Mouse (Mus musculus) limb, embryonic 11.5 days (tissue): ENCODE measurements around the gene Olfr574. TPM values are rescaled to one million over a fixed set of nuclear protein-coding genes. Genes with fewer than 3 reads are reported as not detected.

Experiments
- ATAC-seq: fragments of 200-750 bp; cut with Nextera tagmentation; 2 replicates; pipeline ENCODE4 v1.8.0; 2017; ENCODE audit warnings: low read depth; ENCODE audit not compliant: insufficient number of reproducible peaks, low FRiP score, low TSS enrichment
- DNase-seq: peaks from one replicate; pipeline ENCODE4 v3.0.0-alpha.2; 2015; ENCODE audit warnings: low spot score
- H3K27ac ChIP-seq: fragments of 300-500 bp; sonication (generic); replicated peaks from 2 replicates; pipeline ENCODE4 v1.5.1; 2014; ENCODE audit warnings: low read depth, mild to moderate bottlenecking, low read length
- H3K27me3 ChIP-seq: fragments of 300-500 bp; sonication (generic); 2 replicates; pipeline ENCODE4 v1.6.1; 2014; ENCODE audit warnings: mild to moderate bottlenecking, low read length, mixed read lengths; ENCODE audit not compliant: control insufficient read depth, insufficient read depth
- H3K36me3 ChIP-seq: fragments of 300-500 bp; sonication (generic); 2 replicates; pipeline ENCODE4 v1.6.1; 2014; ENCODE audit warnings: mild to moderate bottlenecking, low read length, moderate library complexity, mixed read lengths; ENCODE audit not compliant: control insufficient read depth, insufficient read depth
- H3K4me1 ChIP-seq: fragments of 300-500 bp; sonication (generic); 2 replicates; pipeline ENCODE4 v1.6.1; 2014; ENCODE audit warnings: low read length, mixed read lengths; ENCODE audit not compliant: control insufficient read depth, insufficient read depth
- H3K4me2 ChIP-seq: fragments of 300-500 bp; sonication (generic); 2 replicates; pipeline ENCODE4 v1.6.1; 2014; ENCODE audit warnings: low read depth, mild to moderate bottlenecking, moderate library complexity; ENCODE audit not compliant: severe bottlenecking
- H3K4me3 ChIP-seq: fragments of 300-500 bp; sonication (generic); 2 replicates; pipeline ENCODE4 v1.5.1; 2014; ENCODE audit warnings: low read depth, low read length
- H3K9ac ChIP-seq: fragments of 300-500 bp; sonication (generic); 2 replicates; pipeline ENCODE4 v1.6.1; 2014; ENCODE audit warnings: mild to moderate bottlenecking, low read length
- H3K9me3 ChIP-seq: fragments of 300-500 bp; sonication (generic); 2 replicates; pipeline ENCODE4 v1.6.1; 2016; ENCODE audit warnings: low read length; ENCODE audit not compliant: control insufficient read depth
- WGBS: fragments of 180-500 bp; shearing (Covaris S2); extraction: QIAGEN DNeasy Blood & Tissue Kit; methylation state at CpG from one replicate; pipeline ENCODE4 v1.1.7; 2014; 5-methylcytosine and 5-hydroxymethylcytosine counted together
- polyA plus RNA-seq: library from polyadenylated mRNA; unstranded; fragments of >200 nt; fragmentation: Nextera tagmentation; extraction: Ambion mirVana; gene quantifications from 2 replicates; pipeline ENCODE4 v1.2.1, GENCODE M21; 2014

Gene Olfr574
- polyA plus RNA-seq, 1 experiment from 2014 or later, result not detected

GRCm38 (mm10) chr7:102943417-102943816 lies 4.8 kb upstream of the Olfr574 start:
- Histone ChIP-seq H3K4me2 (no peak overlapping the region), H3K36me3 (no peaks in the 10 kb centered on the region), H3K9ac (no peak overlapping the region), H3K27me3 (no peaks in the 10 kb centered on the region), H3K4me1 (no peaks in the 10 kb centered on the region), H3K9me3 (no peaks in the 10 kb centered on the region), H3K27ac (no peak overlapping the region), H3K4me3 (no peak overlapping the region)
- no peak for ATAC-seq
- no peak for DNase-seq
- 91% methylated on average over 1 of the region's 1 CpGs for WGBS

- ATAC-seq, result no peak
Observed at GRCm38 (mm10) chr7:102950732-102951131, 2.5 kb downstream of the Olfr574 start.

GRCm38 (mm10) chr7:102958137-102958536 lies 9.9 kb downstream of the Olfr574 start:
- H3K27ac ChIP-seq, result no peak overlapping the region
- ATAC-seq (no peak), DNase-seq (no peak)
- no peaks in the 10 kb centered on the region for H3K36me3 ChIP-seq
- no peak overlapping the region for H3K4me3 ChIP-seq
- no peaks in the 10 kb centered on the region for H3K27me3 ChIP-seq
- no peak overlapping the region for H3K9ac ChIP-seq
- no peaks in the 10 kb centered on the region for H3K9me3 ChIP-seq
- WGBS, result 76% methylated on average over 3 of the region's 3 CpGs
- H3K4me1 ChIP-seq, result no peaks in the 10 kb centered on the region
- H3K4me2 ChIP-seq, result no peak overlapping the region

More at GRCm38 (mm10) chr7:102950732-102951131, 2.5 kb downstream of the Olfr574 start:
- Histone ChIP-seq H3K27ac (no peak overlapping the region), H3K9me3 (no peaks in the 10 kb centered on the region), H3K4me3 (no peak overlapping the region), H3K36me3 (no peaks in the 10 kb centered on the region), H3K27me3 (no peaks in the 10 kb centered on the region), H3K4me1 (no peaks in the 10 kb centered on the region), H3K4me2 (no peak overlapping the region), H3K9ac (no peak overlapping the region)
- 74% methylated on average over 1 of the region's 1 CpGs for WGBS
- no peak for DNase-seq

GRCm38 (mm10) chr7:102958593-102958992 lies 10.3 kb downstream of the Olfr574 start, which contains the start of gene Olfr575:
Gene Olfr575 (minus strand): TSS chr7:102958775.
- DNase-seq, result no peak
- WGBS, result 70% methylated on average over 1 of the region's 1 CpGs
- no peak for ATAC-seq

GRCm38 (mm10) chr7:102962360-102962759 lies 14.1 kb downstream of the Olfr574 start, which contains the start of gene Olfr576:
Gene Olfr576 (plus strand): TSS chr7:102962660.
- H3K4me3 ChIP-seq, result no peak within 1 kb of the TSS
- H3K9me3 ChIP-seq, result no peaks in the 10 kb centered on the region
- no peaks in the 10 kb centered on the region for H3K27me3 ChIP-seq
- H3K9ac ChIP-seq, result no peak within 1 kb of the TSS
- no peaks in the 10 kb centered on the region for H3K36me3 ChIP-seq
- 61% methylated on average over 2 of the region's 2 CpGs for WGBS
- ATAC-seq, result no peak
- H3K4me1 ChIP-seq, result no peaks in the 10 kb centered on the region
- no peak within 1 kb of the TSS for H3K4me2 ChIP-seq
- DNase-seq, result no peak
- no peak within 1 kb of the TSS for H3K27ac ChIP-seq

More at GRCm38 (mm10) chr7:102958593-102958992, 10.3 kb downstream of the Olfr574 start, which contains the start of gene Olfr575:
- no peaks in the 10 kb centered on the region for H3K4me1 ChIP-seq
- no peaks in the 10 kb centered on the region for H3K27me3 ChIP-seq
- no peak within 1 kb of the TSS for H3K4me2 ChIP-seq
- H3K27ac ChIP-seq, result no peak within 1 kb of the TSS
- no peak within 1 kb of the TSS for H3K9ac ChIP-seq
- H3K9me3 ChIP-seq, result no peaks in the 10 kb centered on the region
- no peak within 1 kb of the TSS for H3K4me3 ChIP-seq
- no peaks in the 10 kb centered on the region for H3K36me3 ChIP-seq

- Histone ChIP-seq H3K27ac (no peak overlapping the region), H3K4me1 (no peaks in the 10 kb centered on the region), H3K9me3 (no peaks in the 10 kb centered on the region), H3K27me3 (no peaks in the 10 kb centered on the region), H3K36me3 (no peaks in the 10 kb centered on the region), H3K9ac (no peak overlapping the region), H3K4me3 (no peak overlapping the region), H3K4me2 (no peak overlapping the region)
- 40% methylated on average over 1 of the region's 1 CpGs for WGBS
- DNase-seq, result no peak
- ATAC-seq, result no peak
Observed at GRCm38 (mm10) chr7:102974399-102974798, 26.1 kb downstream of the Olfr574 start.

- Histone ChIP-seq H3K9ac (no peak within 1 kb of the TSS), H3K27ac (no peak within 1 kb of the TSS), H3K36me3 (no peaks in the 10 kb centered on the region), H3K27me3 (no peaks in the 10 kb centered on the region), H3K4me2 (no peak within 1 kb of the TSS), H3K9me3 (no peaks in the 10 kb centered on the region), H3K4me1 (no peaks in the 10 kb centered on the region), H3K4me3 (no peak within 1 kb of the TSS)
- 85% methylated on average over 2 of the region's 2 CpGs for WGBS
- DNase-seq (no peak), ATAC-seq (no peak)
Observed at GRCm38 (mm10) chr7:102975843-102976242, 27.6 kb downstream of the Olfr574 start, which contains the start of gene Olfr577. Gene Olfr577 (minus strand): TSS chr7:102975943.

GRCm38 (mm10) chr7:102989224-102989623 lies 41.0 kb downstream of the Olfr574 start, which contains the start of gene Olfr578:
Gene Olfr578 (minus strand): TSS chr7:102989324.
- WGBS, result 78% methylated on average over 3 of the region's 3 CpGs
- no peaks in the 10 kb centered on the region for H3K36me3 ChIP-seq

More at GRCm38 (mm10) chr7:102989224-102989623, 41.0 kb downstream of the Olfr574 start, which contains the start of gene Olfr578:
- H3K9ac ChIP-seq, result no peak within 1 kb of the TSS
- no peak within 1 kb of the TSS for H3K27ac ChIP-seq
- no peaks in the 10 kb centered on the region for H3K27me3 ChIP-seq
- DNase-seq (no peak), ATAC-seq (no peak)
- H3K4me1 ChIP-seq, result no peaks in the 10 kb centered on the region
- H3K4me2 ChIP-seq, result no peak within 1 kb of the TSS
- no peak within 1 kb of the TSS for H3K4me3 ChIP-seq
- H3K9me3 ChIP-seq, result no peaks in the 10 kb centered on the region
